Mouse (Mus musculus) MEL (cell line): ENCODE results near the gene Znrf1. TPM values are rescaled to one million over a fixed set of nuclear protein-coding genes. Genes with fewer than 3 reads are reported as not detected.

Experiments
- DNase-seq: peaks from one replicate; pipeline ENCODE4 v3.0.0; 2011; ENCODE audit warnings: low read depth, low spot score
- H3K27ac ChIP-seq: 2 replicates; pipeline ENCODE4 v1.5.1; 2012; ENCODE audit warnings: low read depth, mild to moderate bottlenecking, control low read depth, low read length, moderate library complexity; ENCODE audit not compliant: control insufficient read depth
- H3K27me3 ChIP-seq, 2 experiments: fragments of 150-350 bp in 1 of 2; sonication (generic) in 1 of 2; 2 replicates each; pipeline ENCODE4 v1.6.1; 2012; ENCODE audit warnings: low read length in 2 of 2, mild to moderate bottlenecking in 2 of 2, improper control_type of control experiment in 1 of 2, moderate library complexity in 1 of 2; ENCODE audit not compliant: insufficient read depth in 2 of 2, control insufficient read depth in 1 of 2
- H3K36me3 ChIP-seq, 2 experiments: 2 replicates each; pipeline ENCODE4 v1.6.1; 2012 to 2014; ENCODE audit warnings: low read length in 2 of 2, improper control_type of control experiment in 1 of 2, inconsistent platforms in 1 of 2, mild to moderate bottlenecking in 1 of 2; ENCODE audit not compliant: insufficient read depth in 2 of 2, control insufficient read depth in 1 of 2
- H3K4me1 ChIP-seq, 2 experiments: fragments of 150-350 bp in 1 of 2; sonication (generic) in 1 of 2; 2 replicates each; pipeline ENCODE4 v1.6.1; 2012; ENCODE audit warnings: low read length in 2 of 2, improper control_type of control experiment in 1 of 2, mild to moderate bottlenecking in 1 of 2; ENCODE audit not compliant: insufficient read depth in 2 of 2, control insufficient read depth in 1 of 2
- H3K4me3 ChIP-seq, 2 experiments: fragments of 150-350 bp in 1 of 2; sonication (generic) in 1 of 2; 2 replicates each; pipeline ENCODE4 v1.5.1; 2012; ENCODE audit warnings: low read depth in 2 of 2, low read length in 2 of 2, mild to moderate bottlenecking in 2 of 2, moderate library complexity in 2 of 2, control low read depth in 1 of 2, improper control_type of control experiment in 1 of 2; ENCODE audit not compliant: control insufficient read depth in 1 of 2, insufficient read depth in 1 of 2
- H3K79me2 ChIP-seq: 2 replicates; pipeline ENCODE4 v1.6.1; 2012; ENCODE audit warnings: mild to moderate bottlenecking, low read length, moderate library complexity; ENCODE audit not compliant: control insufficient read depth, poor library complexity, insufficient read depth
- H3K9ac ChIP-seq: 2 replicates; pipeline ENCODE4 v1.6.1; 2012; ENCODE audit warnings: low read depth, mild to moderate bottlenecking, control low read depth, low read length, moderate library complexity; ENCODE audit not compliant: control insufficient read depth, poor library complexity, severe bottlenecking
- H3K9me3 ChIP-seq: fragments of 150-350 bp; sonication (generic); replicated peaks from 2 replicates; pipeline ENCODE4 v1.6.1; 2012; ENCODE audit warnings: mild to moderate bottlenecking, low read length, improper control_type of control experiment, moderate library complexity; ENCODE audit not compliant: insufficient read depth
- BHLHE40 ChIP-seq: IDR thresholded peaks from 2 replicates; pipeline ENCODE4 v1.6.1; 2012; ENCODE audit warnings: low read depth, mild to moderate bottlenecking, inconsistent platforms, low read length, improper control_type of control experiment, borderline replicate concordance
- CHD1 ChIP-seq: IDR thresholded peaks from 2 replicates; pipeline ENCODE4 v1.6.1; 2012; ENCODE audit warnings: low read depth, mild to moderate bottlenecking, inconsistent platforms, low read length, improper control_type of control experiment
- CHD2 ChIP-seq: IDR thresholded peaks from 2 replicates; pipeline ENCODE4 v1.6.1; 2011; ENCODE audit warnings: low read length, improper control_type of control experiment
- CTCF ChIP-seq, 3 experiments: IDR thresholded peaks in 2 of 3; conservative IDR thresholded peaks in 1 of 3; 2 replicates each; pipeline ENCODE4 v1.5.1; 2011 to 2012; ENCODE audit warnings: low read length in 3 of 3, low read depth in 2 of 3, mild to moderate bottlenecking in 2 of 3, improper control_type of control experiment in 1 of 3, inconsistent platforms in 1 of 3, mixed read lengths in 1 of 3, moderate library complexity in 1 of 3; ENCODE audit not compliant: control insufficient read depth in 1 of 3, insufficient read depth in 1 of 3, poor library complexity in 1 of 3, severe bottlenecking in 1 of 3
- E2F4 ChIP-seq: IDR thresholded peaks from 2 replicates; pipeline ENCODE4 v1.6.1; 2011; ENCODE audit warnings: low read depth, low read length, improper control_type of control experiment, borderline replicate concordance
- ELF1 ChIP-seq: IDR thresholded peaks from 2 replicates; pipeline ENCODE4 v1.6.1; 2014; ENCODE audit warnings: low read depth, mild to moderate bottlenecking, inconsistent platforms, low read length, improper control_type of control experiment, moderate library complexity
- EP300 ChIP-seq, 2 experiments: IDR thresholded peaks; 2 replicates each; pipeline ENCODE4 v1.6.1; 2011; ENCODE audit warnings: improper control_type of control experiment in 2 of 2, low read length in 2 of 2, low read depth in 1 of 2, mild to moderate bottlenecking in 1 of 2
- ETS1 ChIP-seq: IDR thresholded peaks from 2 replicates; pipeline ENCODE4 v1.6.1; 2012; ENCODE audit warnings: low read depth, mild to moderate bottlenecking, inconsistent platforms, low read length, improper control_type of control experiment, moderate library complexity
- GATA1 ChIP-seq: IDR thresholded peaks from 2 replicates; pipeline ENCODE4 v1.6.1; 2011; ENCODE audit warnings: low read depth, low read length, improper control_type of control experiment
- HCFC1 ChIP-seq: IDR thresholded peaks from 2 replicates; pipeline ENCODE4 v1.6.1; 2012; ENCODE audit warnings: low read depth, mild to moderate bottlenecking, inconsistent platforms, low read length, improper control_type of control experiment, moderate library complexity
- JUND ChIP-seq: IDR thresholded peaks from 2 replicates; pipeline ENCODE4 v1.6.1; 2011; ENCODE audit warnings: low read depth, mild to moderate bottlenecking, improper control_type of control experiment, low read length
- KAT2A ChIP-seq: conservative IDR thresholded peaks from 2 replicates; pipeline ENCODE4 v1.6.1; 2012; ENCODE audit warnings: low read depth, low read length, improper control_type of control experiment, inconsistent platforms
- MAFK ChIP-seq: IDR thresholded peaks from 2 replicates; pipeline ENCODE4 v1.6.1; 2011; ENCODE audit warnings: low read depth, mild to moderate bottlenecking, low read length, improper control_type of control experiment, borderline replicate concordance
- MAX ChIP-seq: IDR thresholded peaks from 2 replicates; pipeline ENCODE4 v1.6.1; 2011; ENCODE audit warnings: low read length, improper control_type of control experiment
- MAZ ChIP-seq: IDR thresholded peaks from 2 replicates; pipeline ENCODE4 v1.6.1; 2012; ENCODE audit warnings: low read depth, mild to moderate bottlenecking, inconsistent platforms, low read length, improper control_type of control experiment
- MEF2A ChIP-seq: IDR thresholded peaks from 2 replicates; pipeline ENCODE4 v1.6.1; 2014; ENCODE audit warnings: low read depth, mild to moderate bottlenecking, inconsistent platforms, low read length, improper control_type of control experiment; ENCODE audit not compliant: poor library complexity, insufficient replicate concordance, severe bottlenecking; ENCODE audit errors: extremely low read depth
- MXI1 ChIP-seq: IDR thresholded peaks from 2 replicates; pipeline ENCODE4 v1.6.1; 2011; ENCODE audit warnings: mild to moderate bottlenecking, low read depth, low read length, improper control_type of control experiment
- MYB ChIP-seq: IDR thresholded peaks from 2 replicates; pipeline ENCODE4 v1.6.1; 2011; ENCODE audit warnings: mild to moderate bottlenecking, low read depth, low read length, improper control_type of control experiment
- MYC ChIP-seq: IDR thresholded peaks from 2 replicates; pipeline ENCODE4 v1.6.1; 2011; ENCODE audit warnings: low read depth, mild to moderate bottlenecking, low read length, improper control_type of control experiment, moderate library complexity
- NELFE ChIP-seq: IDR thresholded peaks from 2 replicates; pipeline ENCODE4 v1.6.1; 2011; ENCODE audit warnings: low read depth, low read length, improper control_type of control experiment
- NRF1 ChIP-seq: IDR thresholded peaks from 2 replicates; pipeline ENCODE4 v1.6.1; 2014; ENCODE audit warnings: low read depth, mild to moderate bottlenecking, inconsistent platforms, low read length, improper control_type of control experiment, moderate library complexity; ENCODE audit not compliant: poor library complexity, insufficient read depth, severe bottlenecking
- POLR2A ChIP-seq, 2 experiments: IDR thresholded peaks; 2 replicates each; pipeline ENCODE4 v1.6.1; 2011 to 2012; ENCODE audit warnings: low read length in 2 of 2, mild to moderate bottlenecking in 2 of 2, control low read depth in 1 of 2, improper control_type of control experiment in 1 of 2, low read depth in 1 of 2, moderate library complexity in 1 of 2; ENCODE audit not compliant: control insufficient read depth in 1 of 2, insufficient read depth in 1 of 2, poor library complexity in 1 of 2
- POLR2AphosphoS2 ChIP-seq: IDR thresholded peaks from 2 replicates; pipeline ENCODE4 v1.6.1; 2011; ENCODE audit warnings: low read length, improper control_type of control experiment
- POLR2AphosphoS5 ChIP-seq: IDR thresholded peaks from 2 replicates; pipeline ENCODE4 v1.6.1; 2012; ENCODE audit warnings: low read depth, borderline replicate concordance, mild to moderate bottlenecking, inconsistent platforms, low read length, moderate library complexity, mixed read lengths
- RAD21 ChIP-seq: IDR thresholded peaks from 2 replicates; pipeline ENCODE4 v1.6.1; 2011; ENCODE audit warnings: mild to moderate bottlenecking, low read depth, low read length, improper control_type of control experiment
- RCOR1 ChIP-seq: IDR thresholded peaks from 2 replicates; pipeline ENCODE4 v1.6.1; 2012; ENCODE audit warnings: low read depth, mild to moderate bottlenecking, inconsistent platforms, low read length, improper control_type of control experiment
- SIN3A ChIP-seq: IDR thresholded peaks from 2 replicates; pipeline ENCODE4 v1.6.1; 2012; ENCODE audit warnings: low read length, improper control_type of control experiment, inconsistent platforms
- SMC3 ChIP-seq: IDR thresholded peaks from 2 replicates; pipeline ENCODE4 v1.6.1; 2011; ENCODE audit warnings: low read depth, low read length, improper control_type of control experiment
- TAL1 ChIP-seq: IDR thresholded peaks from 2 replicates; pipeline ENCODE4 v1.6.1; 2012; ENCODE audit warnings: mild to moderate bottlenecking, inconsistent platforms, low read length, moderate library complexity, mixed read lengths
- TCF12 ChIP-seq: IDR thresholded peaks from 2 replicates; pipeline ENCODE4 v1.6.1; 2014; ENCODE audit warnings: low read depth, mild to moderate bottlenecking, inconsistent platforms, low read length, improper control_type of control experiment, moderate library complexity
- UBTF ChIP-seq: IDR thresholded peaks from 2 replicates; pipeline ENCODE4 v1.6.1; 2012; ENCODE audit warnings: low read depth, mild to moderate bottlenecking, inconsistent platforms, low read length, improper control_type of control experiment, moderate library complexity, borderline replicate concordance; ENCODE audit not compliant: insufficient read depth
- USF1 ChIP-seq: IDR thresholded peaks from 2 replicates; pipeline ENCODE4 v1.6.1; 2014; ENCODE audit warnings: low read depth, mild to moderate bottlenecking, inconsistent platforms, low read length, improper control_type of control experiment, moderate library complexity
- USF2 ChIP-seq, 2 experiments: IDR thresholded peaks; 2 replicates each; pipeline ENCODE4 v1.6.1; 2011 to 2012; ENCODE audit warnings: improper control_type of control experiment in 2 of 2, low read length in 2 of 2, borderline replicate concordance in 1 of 2, inconsistent platforms in 1 of 2, low read depth in 1 of 2, mild to moderate bottlenecking in 1 of 2; ENCODE audit not compliant: insufficient read depth in 1 of 2
- ZC3H11A ChIP-seq: IDR thresholded peaks from 2 replicates; pipeline ENCODE4 v1.6.1; 2012; ENCODE audit warnings: low read depth, mild to moderate bottlenecking, inconsistent platforms, low read length, improper control_type of control experiment
- ZKSCAN1 ChIP-seq: IDR thresholded peaks from 2 replicates; pipeline ENCODE4 v1.6.1; 2012; ENCODE audit warnings: low read depth, mild to moderate bottlenecking, inconsistent platforms, low read length, improper control_type of control experiment, moderate library complexity
- ZMIZ1 ChIP-seq: IDR thresholded peaks from 2 replicates; pipeline ENCODE4 v1.6.1; 2012; ENCODE audit warnings: low read depth, mild to moderate bottlenecking, inconsistent platforms, low read length, improper control_type of control experiment, moderate library complexity
- ZNF384 ChIP-seq: IDR thresholded peaks from 2 replicates; pipeline ENCODE4 v1.6.1; 2012; ENCODE audit warnings: low read depth, mild to moderate bottlenecking, inconsistent platforms, low read length, improper control_type of control experiment
- polyA plus RNA-seq, 2 experiments: library from polyadenylated mRNA; stranded (reverse) in 1 of 2; unstranded in 1 of 2; fragments of >175 nt in 1 of 2; fragments of >200 nt in 1 of 2; gene quantifications; 2 replicates each; pipeline versions ENCODE4 v1.2.1 to v1.2.4; 2012; ENCODE audit warnings: low replicate concordance in 2 of 2, low read depth in 1 of 2; ENCODE audit not compliant: insufficient read length in 2 of 2, insufficient read depth in 1 of 2, missing spikeins in 1 of 2
- total RNA-seq: library from RNA; depleted of rRNA; stranded (reverse); fragments of 300-350 nt; gene quantifications from 2 replicates; pipeline ENCODE4 v1.2.3, GENCODE M21; 2012

Gene Znrf1
- total and polyA plus RNA-seq, 3 experiments, result 18.4 to 36.0 TPM; not detected in 1

DNA sequence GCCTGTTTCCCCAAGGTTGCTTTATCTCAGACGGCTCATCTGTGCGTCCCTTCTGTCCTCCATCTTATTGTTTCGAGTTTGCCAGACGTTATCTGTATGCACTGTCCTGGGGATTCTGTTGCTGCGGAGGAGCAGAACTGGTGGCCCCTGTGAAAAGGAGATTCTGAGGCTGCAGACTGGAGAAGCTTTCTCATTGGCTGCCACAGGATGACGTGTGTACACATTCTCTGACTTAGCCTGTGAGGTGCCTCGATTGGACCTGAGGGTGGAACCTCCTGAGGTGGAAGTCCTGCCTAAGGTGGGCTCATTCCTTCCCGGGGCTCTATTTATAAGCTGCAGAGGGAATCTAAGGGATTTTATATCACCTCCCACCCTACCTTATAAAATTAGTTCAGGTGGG, 37.7 kb downstream of the Znrf1 start:
- Histone ChIP-seq H3K9me3 (no peaks in the 10 kb centered on the region), H3K79me2 (peaks cover 12% of the 10 kb centered on the region), H3K27ac (peak overlapping the region; percentile 83), H3K27me3 (no peaks in the 10 kb centered on the region), H3K4me1 (peaks cover 12 to 30% of the 10 kb centered on the region in 2 experiments), H3K36me3 (peaks cover 0 to 30% of the 10 kb centered on the region in 2 experiments; a peak in 2 of 4 replicates), H3K4me3 (peak overlapping the region; percentile 35 to 54), H3K9ac (peak overlapping the region; percentile 56)
- DNase-seq, result peak; percentile 97
- TF ChIP-seq TCF12 (peak; percentile 77), USF2 (IDR thresholded peaks at IDR 0.05; ENCODE audit: borderline replicate concordance in 1 of 2, insufficient read depth in 1 of 2, low read depth in 1 of 2, low read length in 2 of 2) (no peak), CHD1 (0 out of 2 replicates have a peak, but pooled peaks have one; percentile 62), KAT2A (no peak), SMC3 (no peak), POLR2A (IDR thresholded peaks at IDR 0.05; ENCODE audit: control insufficient read depth in 1 of 2, insufficient read depth in 1 of 2, low read depth in 1 of 2, low read length in 2 of 2, poor library complexity in 1 of 2) (peak in 1 of 2 experiments; percentile 50; a peak in 1 of 4 replicates), CTCF (IDR thresholded peaks at IDR 0.05 in 2 of 3, conservative IDR thresholded peaks at IDR 0.05 in 1 of 3; ENCODE audit: control insufficient read depth in 1 of 3, insufficient read depth in 1 of 3, low read depth in 2 of 3, low read length in 3 of 3, poor library complexity in 1 of 3, severe bottlenecking in 1 of 3) (no peak), ZC3H11A (0 out of 2 replicates have a peak, but pooled peaks have one; percentile 6), USF1 (no peak), TAL1 (peak; percentile 73), MEF2A (no peak), MAX (no peak), E2F4 (no peak), ZNF384 (peak; percentile 3; the same call in 1 of the 2 replicates), MXI1 (peak; percentile 26; the same call in 1 of the 2 replicates), NRF1 (0 out of 2 replicates have a peak, but pooled peaks have one; percentile 11), POLR2AphosphoS5 (no peak), MAFK (no peak), MAZ (peak; percentile 62; the same call in 1 of the 2 replicates), RAD21 (no peak), SIN3A (peak; percentile 85), EP300 (IDR thresholded peaks at IDR 0.05; ENCODE audit: low read depth in 1 of 2, low read length in 2 of 2) (peak in 1 of 2 experiments; percentile 75; a peak in 2 of 4 replicates), NELFE (no peak; the same call in 1 of the 2 replicates), MYB (no peak), JUND (no peak), CHD2 (no peak), POLR2AphosphoS2 (no peak), ELF1 (no peak), GATA1 (peak; percentile 70), BHLHE40 (no peak), UBTF (no peak), ZMIZ1 (no peak), MYC (no peak), ETS1 (peak; percentile 80), RCOR1 (peak; percentile 12; the same call in 1 of the 2 replicates), HCFC1 (peak; percentile 50), ZKSCAN1 (no peak)
